Mouse (Mus musculus) G1E (cell line): ENCODE measurements at regions not wholly inside any gene's neighbourhood (a gene's known extent, or its start where the extent isn't known, plus 50 kb on each side); places are given as distances from the start of the nearest gene placed in this dataset.

Source experiments
- ATAC-seq: 2 replicates; pipeline ENCODE4 v1.8.0; 2016; ENCODE audit warnings: mild to moderate bottlenecking; ENCODE audit not compliant: insufficient number of reproducible peaks, poor library complexity, low FRiP score, severe bottlenecking; ENCODE audit errors: extremely low read depth
- DNase-seq: peaks from one replicate; pipeline ENCODE4 v3.0.0; 2012; ENCODE audit warnings: low spot score
- H3K27me3 ChIP-seq: 2 replicates; pipeline ENCODE4 v1.6.1; 2012; ENCODE audit warnings: mild to moderate bottlenecking, low read length, inconsistent platforms; ENCODE audit not compliant: insufficient read depth
- H3K36me3 ChIP-seq: replicated peaks from 2 replicates; pipeline ENCODE3; 2012; ENCODE audit warnings: mild to moderate bottlenecking, inconsistent platforms
- H3K4me1 ChIP-seq: 2 replicates; pipeline ENCODE4 v1.6.1; 2012; ENCODE audit warnings: low read depth, low read length, inconsistent platforms, mixed read lengths; ENCODE audit not compliant: insufficient read depth
- H3K4me3 ChIP-seq: 2 replicates; pipeline ENCODE4 v1.5.1; 2012; ENCODE audit warnings: low read depth, mild to moderate bottlenecking, inconsistent platforms, low read length, moderate library complexity, mixed read lengths
- H3K9me3 ChIP-seq: replicated peaks from 2 replicates; pipeline ENCODE4 v1.6.1; 2012; ENCODE audit warnings: inconsistent platforms
- CTCF ChIP-seq: IDR thresholded peaks from 2 replicates; pipeline ENCODE4 v1.5.1; 2012; ENCODE audit warnings: low read depth, low read length, inconsistent platforms, mixed read lengths
- GATA1 ChIP-seq: IDR thresholded peaks from 2 replicates; pipeline ENCODE4 v1.6.1; 2012; ENCODE audit warnings: borderline replicate concordance, low read length, inconsistent platforms, mixed read lengths
- GATA2 ChIP-seq: IDR thresholded peaks from 2 replicates; pipeline ENCODE4 v1.6.1; 2012; ENCODE audit warnings: low read depth, low read length, inconsistent platforms, borderline replicate concordance
- POLR2AphosphoS5 ChIP-seq: IDR thresholded peaks from 2 replicates; pipeline ENCODE4 v1.6.1; 2012; ENCODE audit warnings: low read depth, low read length, inconsistent platforms; ENCODE audit not compliant: insufficient replicate concordance
- TAL1 ChIP-seq: conservative IDR thresholded peaks from 2 replicates; pipeline ENCODE4 v1.6.1; 2012; ENCODE audit warnings: low read depth, low read length, inconsistent platforms, mixed read lengths

GRCm38 (mm10) chr7:72590351-72591115, 284.1 kb upstream of the Mctp2 start:
- Histone ChIP-seq H3K4me3 (no peak overlapping the region), H3K27me3 (no peaks in the 10 kb centered on the region), H3K9me3 (peaks cover 7% of the 10 kb centered on the region), H3K36me3 (no peaks in the 10 kb centered on the region), H3K4me1 (no peaks in the 10 kb centered on the region)
- no peak for TF ChIP-seq GATA1
- TF ChIP-seq TAL1, result no peak
- no peak for TF ChIP-seq GATA2
- TF ChIP-seq CTCF, result no peak
- TF ChIP-seq POLR2AphosphoS5, result no peak
- ATAC-seq (no peak), DNase-seq (no peak)

DNA sequence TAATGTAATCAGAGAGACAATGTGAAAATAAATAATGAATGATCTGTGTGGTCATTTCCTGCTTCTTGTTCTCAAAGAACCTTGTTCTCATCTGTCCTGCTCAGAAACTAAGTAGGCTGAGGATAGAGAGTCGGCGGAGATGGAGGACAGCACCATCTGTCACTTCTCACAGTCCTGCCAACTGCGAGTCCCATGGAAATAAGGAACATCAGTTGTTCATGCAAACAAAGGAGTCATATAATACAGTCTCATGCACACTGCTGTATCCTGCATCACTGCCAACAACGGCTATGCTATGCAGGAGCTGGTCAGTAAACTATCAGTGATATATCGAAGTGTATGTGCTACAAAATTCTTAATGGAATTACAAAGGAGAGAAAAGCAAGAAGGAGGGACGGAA, 285.7 kb upstream of the Mctp2 start:
- H3K9me3 ChIP-seq, result peaks cover 7% of the 10 kb centered on the region
- no peaks in the 10 kb centered on the region for H3K36me3 ChIP-seq
- ATAC-seq (no peak), DNase-seq (no peak)
- TF ChIP-seq CTCF (no peak), POLR2AphosphoS5 (no peak), GATA1 (no peak)
- no peaks in the 10 kb centered on the region for H3K4me1 ChIP-seq
- no peaks in the 10 kb centered on the region for H3K27me3 ChIP-seq
- no peak overlapping the region for H3K4me3 ChIP-seq

- ATAC-seq (no peak), DNase-seq (no peak)
- Histone ChIP-seq H3K9me3 (peaks cover 7% of the 10 kb centered on the region), H3K4me1 (no peaks in the 10 kb centered on the region), H3K4me3 (no peak overlapping the region), H3K27me3 (no peaks in the 10 kb centered on the region), H3K36me3 (no peaks in the 10 kb centered on the region)
- TF ChIP-seq CTCF (no peak), POLR2AphosphoS5 (no peak), GATA1 (no peak), GATA2 (no peak), TAL1 (no peak)
Observed at GRCm38 (mm10) chr7:72592649-72593048, 286.2 kb upstream of the Mctp2 start.

DNA sequence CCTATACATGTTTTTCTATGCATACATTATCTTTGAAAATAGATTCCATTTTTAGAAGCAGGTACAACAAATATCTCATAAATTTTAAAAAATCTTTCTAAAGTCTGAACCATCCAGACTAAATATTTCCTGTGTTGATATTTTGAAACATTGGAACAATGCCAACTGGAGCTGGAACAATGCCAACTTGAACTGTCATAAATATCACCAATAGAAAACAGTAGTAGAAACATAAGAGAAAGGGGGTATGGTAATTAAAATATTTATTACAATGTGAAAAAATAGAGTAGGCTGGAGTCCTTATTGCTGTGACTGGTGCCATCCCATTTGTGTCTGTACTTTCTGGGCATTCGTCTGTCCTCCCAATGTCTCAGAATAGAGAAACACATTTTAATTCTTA, 286.9 kb upstream of the Mctp2 start:
- no peaks in the 10 kb centered on the region for H3K4me1 ChIP-seq
- DNase-seq, result no peak
- no peak for TF ChIP-seq GATA2
- TF ChIP-seq POLR2AphosphoS5, result no peak
- TF ChIP-seq TAL1, result no peak
- TF ChIP-seq GATA1, result no peak
- TF ChIP-seq CTCF, result no peak
- no peak overlapping the region for H3K4me3 ChIP-seq
- no peak for ATAC-seq
- H3K36me3 ChIP-seq, result no peaks in the 10 kb centered on the region
- H3K9me3 ChIP-seq, result peaks cover 7% of the 10 kb centered on the region
- no peaks in the 10 kb centered on the region for H3K27me3 ChIP-seq

GRCm38 (mm10) chr7:72594741-72595140, 288.3 kb upstream of the Mctp2 start:
- TF ChIP-seq GATA2 (no peak), CTCF (no peak), GATA1 (no peak), POLR2AphosphoS5 (no peak)
- Histone ChIP-seq H3K27me3 (no peaks in the 10 kb centered on the region), H3K4me1 (no peaks in the 10 kb centered on the region), H3K4me3 (no peak overlapping the region), H3K36me3 (no peaks in the 10 kb centered on the region), H3K9me3 (peaks cover 4% of the 10 kb centered on the region; the same call in 1 of the 2 replicates)
- DNase-seq (no peak), ATAC-seq (no peak)

DNA sequence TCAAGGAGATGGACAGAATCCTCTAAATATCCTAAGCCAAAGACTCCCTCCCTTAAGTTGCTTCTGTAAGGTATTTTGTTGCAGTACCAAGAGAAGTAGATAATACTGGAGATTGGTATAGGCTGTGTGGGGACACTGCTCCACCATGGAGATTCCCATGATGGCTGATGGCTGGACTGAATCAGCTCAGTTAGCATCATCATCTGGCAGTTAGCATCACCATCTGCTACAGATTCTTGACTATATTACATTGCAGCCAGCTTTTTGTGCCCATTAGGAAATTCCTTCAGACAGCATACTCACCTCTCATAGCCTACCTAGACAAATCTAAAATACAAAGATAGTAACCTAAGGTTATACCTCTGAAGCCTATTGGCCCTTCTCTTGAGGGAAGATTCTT, 290.6 kb upstream of the Mctp2 start:
- H3K4me1 ChIP-seq, result no peaks in the 10 kb centered on the region
- DNase-seq, result no peak
- no peak for ATAC-seq
- H3K9me3 ChIP-seq, result peaks cover 8% of the 10 kb centered on the region
- TF ChIP-seq TAL1 (no peak), POLR2AphosphoS5 (no peak), GATA1 (no peak), CTCF (no peak), GATA2 (no peak)
- H3K4me3 ChIP-seq, result no peak overlapping the region
- no peaks in the 10 kb centered on the region for H3K27me3 ChIP-seq
- H3K36me3 ChIP-seq, result no peaks in the 10 kb centered on the region

GRCm38 (mm10) chr7:72601933-72602332, 295.5 kb upstream of the Mctp2 start:
- Histone ChIP-seq H3K9me3 (peaks cover 16% of the 10 kb centered on the region), H3K36me3 (no peaks in the 10 kb centered on the region), H3K4me1 (no peaks in the 10 kb centered on the region), H3K27me3 (no peaks in the 10 kb centered on the region), H3K4me3 (no peak overlapping the region)
- DNase-seq (no peak), ATAC-seq (no peak)
- TF ChIP-seq POLR2AphosphoS5, result no peak
- TF ChIP-seq GATA1, result no peak
- TF ChIP-seq GATA2, result no peak
